Mouse (Mus musculus) C2C12 (cell line): ENCODE data around the gene Gm45521.

ENCODE experiments used
- CEBPB ChIP-seq: IDR thresholded peaks from one replicate; pipeline ENCODE4 v1.6.1; 2011; ENCODE audit warnings: low read depth, mild to moderate bottlenecking, control low read depth, moderate library complexity
- CTCF ChIP-seq: IDR thresholded peaks from one replicate; pipeline ENCODE4 v1.5.1; 2011; ENCODE audit not compliant: control insufficient read depth, insufficient read depth, insufficient read length
- MAX ChIP-seq: IDR thresholded peaks from one replicate; pipeline ENCODE4 v1.6.1; 2011; ENCODE audit warnings: mild to moderate bottlenecking, control low read depth
- MYOD1 ChIP-seq: IDR thresholded peaks from one replicate; pipeline ENCODE4 v1.6.1; 2011; ENCODE audit warnings: low read depth; ENCODE audit not compliant: control insufficient read depth, insufficient read length
- MYOG ChIP-seq: IDR thresholded peaks from one replicate; pipeline ENCODE4 v1.6.1; 2011; ENCODE audit not compliant: control insufficient read depth, insufficient read length; ENCODE audit errors: extremely low read depth
- USF1 ChIP-seq: IDR thresholded peaks from one replicate; pipeline ENCODE4 v1.6.1; 2011; ENCODE audit warnings: low read depth, mild to moderate bottlenecking, control low read depth, moderate library complexity

DNA sequence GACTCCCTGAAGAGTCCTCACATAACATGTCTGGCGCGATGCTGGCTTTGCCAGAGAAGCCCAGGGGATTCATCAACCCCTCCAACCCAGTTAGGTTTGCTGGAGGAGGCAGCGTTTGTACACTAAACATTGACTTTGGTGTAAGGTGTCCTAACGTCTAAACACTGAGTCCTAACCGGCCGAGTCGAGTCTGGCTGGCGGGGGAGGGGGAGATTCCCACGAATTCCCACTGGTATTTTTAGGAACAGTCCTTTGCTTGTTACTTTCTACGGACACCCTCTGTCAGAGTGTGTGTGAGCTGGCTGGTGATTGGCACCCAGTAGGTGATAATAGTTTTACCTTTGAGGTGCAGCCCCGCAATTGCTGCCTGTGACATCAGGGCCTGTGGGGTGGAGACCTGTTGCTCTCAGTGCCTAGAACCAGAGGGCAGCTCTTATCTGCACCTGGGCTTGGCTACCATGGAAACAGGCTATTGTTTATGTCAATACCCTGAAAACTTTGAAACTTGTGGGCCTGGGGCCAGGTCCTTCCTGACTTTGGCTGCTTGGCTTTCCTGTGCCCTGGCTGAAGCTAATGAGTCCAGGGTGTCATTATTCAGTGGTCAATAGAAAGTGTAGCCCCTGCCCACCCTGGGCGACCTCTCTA is 4.4 kb upstream of the Gm45521 start:
- no peak for TF ChIP-seq CTCF
- TF ChIP-seq MAX = no peak
- TF ChIP-seq MYOD1 = no peak
- TF ChIP-seq USF1 = no peak
- TF ChIP-seq MYOG = no peak
- TF ChIP-seq CEBPB = no peak
